Mouse (Mus musculus) cerebellum, adult 2 months (tissue): Measurements from ENCODE around the gene Neurod1.

Experiments used
- CTCF ChIP-seq: fragments of 200-500 bp; IDR thresholded peaks from 2 replicates; pipeline ENCODE4 v1.5.1; 2011; ENCODE audit warnings: low read depth, mild to moderate bottlenecking, control low read depth, low read length, moderate library complexity, borderline replicate concordance; ENCODE audit not compliant: insufficient read depth
- POLR2A ChIP-seq: fragments of 200-500 bp; IDR thresholded peaks from 2 replicates; pipeline ENCODE4 v1.6.1; 2011; ENCODE audit warnings: low read length, control low read depth, borderline replicate concordance; ENCODE audit not compliant: insufficient read depth

DNA sequence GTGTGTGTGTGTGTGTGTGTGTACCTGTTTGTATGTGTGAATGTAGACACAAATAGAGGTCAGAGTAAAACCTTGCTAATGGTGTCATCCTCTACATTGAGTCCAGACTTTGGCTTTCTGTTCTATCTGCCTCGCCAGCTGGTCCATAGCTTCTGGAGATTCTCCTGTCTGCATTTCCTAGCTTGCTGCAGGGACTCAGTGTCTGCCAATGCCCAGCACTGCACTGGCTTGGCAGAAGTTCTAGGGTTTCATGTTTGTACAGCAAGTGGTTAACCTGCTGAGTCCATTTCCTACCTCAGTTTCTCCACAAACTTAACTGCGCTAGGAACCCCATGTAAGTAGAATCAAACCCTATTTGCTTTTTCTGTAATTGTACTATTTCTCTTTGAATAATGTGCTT is 26.0 kb upstream of the Neurod1 start:
- TF ChIP-seq POLR2A, result no peak
- no peak for TF ChIP-seq CTCF
